18 mouse cellular contexts compared by ENCODE assay signal in the genomic region with DNA sequence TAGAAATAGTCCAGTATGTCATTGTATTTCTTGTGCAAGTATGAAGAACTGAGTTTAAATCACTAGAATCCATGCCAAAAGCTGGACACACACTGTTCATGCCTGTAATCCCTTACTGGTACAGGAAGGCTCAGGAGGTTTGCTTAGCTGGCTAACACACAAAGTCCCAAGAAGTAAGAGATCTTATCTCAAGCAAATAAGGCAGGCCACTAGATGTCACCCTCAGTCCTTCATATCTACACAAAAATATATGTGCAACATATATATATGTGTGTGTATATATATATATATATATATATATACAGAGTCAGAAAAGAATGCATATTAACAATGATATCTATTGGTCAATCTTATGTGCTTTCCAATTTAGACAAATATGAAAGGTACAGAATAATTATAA. TPM values are rescaled to one million over a fixed set of nuclear protein-coding genes. Genes with fewer than 3 reads are reported as not detected.
DNase-seq lines count a peak whose midpoint lies in the region; TF ChIP-seq lines count a peak whose summit lies in the region.
"Had no signal": no experiment of that assay in that cellular context is flagged by ENCODE, and none has a peak within 500 bp of the region (broad histone marks: within the 10 kb centered on the region; RNA-seq: fewer than 3 reads in every experiment).

No protein-coding gene starts in this region.

- no peak for TF ChIP-seq POLR2A in CH12.LX (IDR thresholded peaks at IDR 0.05; ENCODE audit: low read depth, low read length)
- TF ChIP-seq POLR2A in cerebellum, adult 2 months (IDR thresholded peaks at IDR 0.05; ENCODE audit: borderline replicate concordance, insufficient read depth, low read length): no peak

- no peak for DNase-seq in layer of hippocampus, adult 2 months (ENCODE audit: low spot score in 2 of 2)
- DNase-seq in layer of hippocampus, adult 9-11 months: no peak
- DNase-seq in CH12.LX (ENCODE audit: extremely low read depth) (peak; percentile 11), NIH3T3 (ENCODE audit: low read depth) (peak; percentile 2)
- peak; percentile 11 to 51 for DNase-seq in right cerebral cortex, adult 2 months (ENCODE audit: low spot score in 2 of 2)
- DNase-seq in cerebellum, adult 2 months: no peak
- DNase-seq in heart, postnatal 25 days (ENCODE audit: low spot score): no peak
- DNase-seq: cerebellum, adult 18-20 months; heart, adult 2 months; heart, postnatal 36 days; liver, embryonic 13.5 days; lung, postnatal 14 days had no signal

- H3K79me2 ChIP-seq in CH12.LX (replicated peaks; ENCODE audit: control insufficient read depth, extremely low read depth, insufficient read depth, poor library complexity, severe bottlenecking): no peaks in the 10 kb centered on the region

- H3K4me2 ChIP-seq in CH12.LX (ENCODE audit: insufficient read depth, low read depth, poor library complexity, severe bottlenecking): no peak overlapping the region
- H3K4me2 ChIP-seq: embryonic facial prominence, embryonic 15.5 days; intestine, embryonic 15.5 days; liver, embryonic 13.5 days had no signal

- no peak for TF ChIP-seq EP300 in CH12.LX (IDR thresholded peaks at IDR 0.05; ENCODE audit: low read length)

- no peak overlapping the region for H3K4me3 ChIP-seq in layer of hippocampus, adult 2 months
- no peak overlapping the region for H3K4me3 ChIP-seq in CH12.LX (replicated peaks in 1 of 3; ENCODE audit: low read depth in 2 of 3, low read length in 2 of 3, poor library complexity in 1 of 3)
- H3K4me3 ChIP-seq in cerebellum, adult 2 months (replicated peaks; ENCODE audit: insufficient read depth, low read depth, low read length): no peak overlapping the region
- H3K4me3 ChIP-seq: embryonic facial prominence, embryonic 15.5 days; heart, adult 2 months; intestine, embryonic 15.5 days; liver, embryonic 13.5 days had no signal

- H3K27me3 ChIP-seq in CH12.LX (replicated peaks): no peaks in the 10 kb centered on the region
- no peaks in the 10 kb centered on the region for H3K27me3 ChIP-seq in cerebellum, adult 2 months (ENCODE audit: control insufficient read depth, insufficient read depth, low read length)
- H3K27me3 ChIP-seq: embryonic facial prominence, embryonic 15.5 days; intestine, embryonic 15.5 days; liver, embryonic 13.5 days had no signal

- TF ChIP-seq CTCF in layer of hippocampus, adult 2 months (conservative IDR thresholded peaks at IDR 0.05): peak; percentile 66
- TF ChIP-seq CTCF in CH12.LX (conservative IDR thresholded peaks at IDR 0.05 in 1 of 2, IDR thresholded peaks at IDR 0.05 in 1 of 2; ENCODE audit: low read depth in 2 of 2, low read length in 2 of 2): 0 out of 4 replicates have a peak, but pooled peaks of 1 of the 2 experiments have one; percentile 1
- no peak for TF ChIP-seq CTCF in cerebellum, adult 2 months (IDR thresholded peaks at IDR 0.05; ENCODE audit: borderline replicate concordance, insufficient read depth, low read depth, low read length)

- H3K9me3 ChIP-seq in CH12.LX (replicated peaks; ENCODE audit: low read length): no peaks in the 10 kb centered on the region
- H3K9me3 ChIP-seq: embryonic facial prominence, embryonic 15.5 days; intestine, embryonic 15.5 days; liver, embryonic 13.5 days had no signal

- H3K36me3 ChIP-seq in CH12.LX (replicated peaks in 1 of 2; ENCODE audit: control insufficient read depth in 1 of 2, insufficient read depth in 1 of 2, low read length in 1 of 2): no peaks in the 10 kb centered on the region
- H3K36me3 ChIP-seq: embryonic facial prominence, embryonic 15.5 days; intestine, embryonic 15.5 days; liver, embryonic 13.5 days had no signal

- peak; percentile 24 for TF ChIP-seq RAD21 in CH12.LX (IDR thresholded peaks at IDR 0.05; ENCODE audit: low read depth, low read length)

- in situ Hi-C loops in CH12.LX (cut with MboI; ENCODE audit: low pct_ligation_motif_present, low pct_unique_long_range_greater_than_20kb, low sequenced_read_pairs): no loop called here

- dilution Hi-C loops in CH12.LX (cut with MboI; ENCODE audit: extremely low pct_ligation_motif_present, extremely low pct_unique_long_range_greater_than_20kb, low sequenced_read_pairs): no loop called here

- no peak overlapping the region for H3K27ac ChIP-seq in layer of hippocampus, adult 2 months
- no peak overlapping the region for H3K27ac ChIP-seq in CH12.LX (ENCODE audit: insufficient read depth, low read depth)
- no peak overlapping the region for H3K27ac ChIP-seq in cerebellum, adult 2 months (ENCODE audit: insufficient read depth, low read length)
- H3K27ac ChIP-seq: embryonic facial prominence, embryonic 15.5 days; heart, adult 2 months; intestine, embryonic 15.5 days; kidney, postnatal 0 days; liver, embryonic 13.5 days had no signal

- H3K9ac ChIP-seq in CH12.LX (ENCODE audit: insufficient read depth, low read depth): no peak overlapping the region
- H3K9ac ChIP-seq: embryonic facial prominence, embryonic 15.5 days; intestine, embryonic 15.5 days; liver, embryonic 13.5 days had no signal

- intact Hi-C loops in heart, postnatal 25 days (cut with DNase I): no loop called here

- no peaks in the 10 kb centered on the region for H3K4me1 ChIP-seq in CH12.LX (ENCODE audit: control insufficient read depth in 1 of 2, insufficient read depth in 2 of 2)
- H3K4me1 ChIP-seq in cerebellum, adult 2 months (ENCODE audit: control insufficient read depth, insufficient read depth, low read length): no peaks in the 10 kb centered on the region
- H3K4me1 ChIP-seq: embryonic facial prominence, embryonic 15.5 days; intestine, embryonic 15.5 days; liver, embryonic 13.5 days had no signal

TF ChIP-seq in CH12.LX, 34 proteins besides CTCF, POLR2A, EP300 and RAD21:
- TF ChIP-seq PAX5 (IDR thresholded peaks at IDR 0.05; ENCODE audit: low read length) (no peak), MAFK (IDR thresholded peaks at IDR 0.05; ENCODE audit: insufficient replicate concordance, low read length) (no peak), MEF2A (IDR thresholded peaks at IDR 0.05; ENCODE audit: borderline replicate concordance, low read depth, low read length) (no peak), ZKSCAN1 (IDR thresholded peaks at IDR 0.05; ENCODE audit: borderline replicate concordance, low read depth, low read length) (no peak), ETS1 (conservative IDR thresholded peaks at IDR 0.05; ENCODE audit: low read depth, low read length) (no peak), TBP (conservative IDR thresholded peaks at IDR 0.05; ENCODE audit: low read depth, low read length) (no peak), MAX (IDR thresholded peaks at IDR 0.05; ENCODE audit: low read length) (no peak), SMC3 (IDR thresholded peaks at IDR 0.05; ENCODE audit: low read depth, low read length) (no peak), RCOR1 (conservative IDR thresholded peaks at IDR 0.05; ENCODE audit: low read depth, low read length) (no peak), JUN (IDR thresholded peaks at IDR 0.05; ENCODE audit: insufficient read depth, low read depth, low read length) (no peak), ELF1 (IDR thresholded peaks at IDR 0.05; ENCODE audit: low read depth, low read length) (no peak)

RNA-seq across cellular contexts. Expression of a gene that starts 8.7 kb away (rescaled TPM):
- total RNA-seq in layer of hippocampus, adult 2 months (2021): not detected
- not detected in 2 replicates for total RNA-seq in CH12.LX (2012; rRNA removed)
- not detected in 2 replicates for total RNA-seq in CH12.LX (2014; rRNA removed)
- polyA plus RNA-seq in CH12.LX (2012; ENCODE audit: insufficient read length, low read depth): 0.08 TPM in 1 of 2 replicates, not detected in the other
- 0.52 and 0.57 TPM in 2 replicates for polyA plus RNA-seq in cerebellum, adult 2 months (2012; rRNA removed)
- total RNA-seq in heart, postnatal 25 days (2021): not detected
- total RNA-seq: heart, adult 2 months; heart, postnatal 36 days; layer of hippocampus, postnatal 25 days had no signal
- polyA plus RNA-seq: embryonic facial prominence, embryonic 15.5 days; heart, adult 2 months; intestine, embryonic 15.5 days; kidney, postnatal 0 days; liver, embryonic 13.5 days; stomach, embryonic 16.5 days had no signal

RNA-seq across cellular contexts. Expression of a gene that starts 20.6 kb away (rescaled TPM):
- not detected for total RNA-seq in layer of hippocampus, adult 2 months (2021)
- not detected in 2 replicates for total RNA-seq in CH12.LX (2012; rRNA removed)
- total RNA-seq in CH12.LX (2014; rRNA removed): not detected in 2 replicates
- not detected in 2 replicates for polyA plus RNA-seq in CH12.LX (2012; ENCODE audit: insufficient read length, low read depth)
- polyA plus RNA-seq in cerebellum, adult 2 months (2012; rRNA removed): 0.30 and 0.39 TPM in 2 replicates
- not detected for total RNA-seq in heart, postnatal 25 days (2021)
- total RNA-seq: heart, adult 2 months; heart, postnatal 36 days; layer of hippocampus, postnatal 25 days had no signal
- polyA plus RNA-seq: heart, adult 2 months; intestine, embryonic 15.5 days; kidney, postnatal 0 days; liver, embryonic 13.5 days; stomach, embryonic 16.5 days; urinary bladder, adult 2 months had no signal

RNA-seq across cellular contexts. Expression of a gene that starts 32.8 kb away (rescaled TPM):
- not detected for total RNA-seq in layer of hippocampus, adult 2 months (2021)
- total RNA-seq in CH12.LX (2012; rRNA removed) (not detected in 2 replicates), CH12.LX (2014; rRNA removed) (not detected in 2 replicates)
- polyA plus RNA-seq in CH12.LX (2012; ENCODE audit: insufficient read length, low read depth): not detected in 2 replicates
- 0.06 and 0.18 TPM in 2 replicates for polyA plus RNA-seq in cerebellum, adult 2 months (2012; rRNA removed)
- not detected for total RNA-seq in heart, postnatal 25 days (2021)
- total RNA-seq: heart, adult 2 months; heart, postnatal 36 days; layer of hippocampus, postnatal 25 days had no signal
- polyA plus RNA-seq: embryonic facial prominence, embryonic 15.5 days; heart, adult 2 months; intestine, embryonic 15.5 days; kidney, postnatal 0 days; liver, embryonic 13.5 days; stomach, embryonic 16.5 days had no signal

RNA-seq across cellular contexts. Expression of a gene that starts 38.6 kb away (rescaled TPM):
- total RNA-seq in layer of hippocampus, adult 2 months (2021): not detected
- total RNA-seq in CH12.LX (2012; rRNA removed) (not detected in 2 replicates), CH12.LX (2014; rRNA removed) (not detected in 2 replicates)
- polyA plus RNA-seq in CH12.LX (2012; ENCODE audit: insufficient read length, low read depth): not detected in 2 replicates
- polyA plus RNA-seq in cerebellum, adult 2 months (2012; rRNA removed): 0.05 TPM in 1 of 2 replicates, not detected in the other
- total RNA-seq in heart, postnatal 25 days (2021): not detected
- total RNA-seq: heart, adult 2 months; heart, postnatal 36 days; layer of hippocampus, postnatal 25 days had no signal
- polyA plus RNA-seq: heart, adult 2 months; intestine, embryonic 15.5 days; kidney, postnatal 0 days; liver, embryonic 13.5 days; stomach, embryonic 16.5 days; urinary bladder, adult 2 months had no signal

RNA-seq across cellular contexts. Expression of a gene that starts 49.2 kb away (rescaled TPM):
- not detected for total RNA-seq in layer of hippocampus, adult 2 months (2021)
- not detected in 2 replicates for total RNA-seq in CH12.LX (2012; rRNA removed)
- total RNA-seq in CH12.LX (2014; rRNA removed): not detected in 2 replicates
- not detected in 2 replicates for polyA plus RNA-seq in CH12.LX (2012; ENCODE audit: insufficient read length, low read depth)
- polyA plus RNA-seq in cerebellum, adult 2 months (2012; rRNA removed): not detected in 2 replicates
- not detected for total RNA-seq in heart, postnatal 25 days (2021)
- total RNA-seq: heart, adult 2 months; heart, postnatal 36 days; layer of hippocampus, postnatal 25 days had no signal
- polyA plus RNA-seq: embryonic facial prominence, embryonic 15.5 days; heart, adult 2 months; intestine, embryonic 15.5 days; kidney, postnatal 0 days; liver, embryonic 13.5 days; stomach, embryonic 16.5 days; urinary bladder, adult 2 months had no signal

Comparison
In these comparisons a context has a peak if more than half of its experiments do, and no peak if none do; other contexts are left out.
1. DNase-seq: peak in CH12.LX (single experiment), NIH3T3 (single experiment) and right cerebral cortex, adult 2 months (2 of 2); none in layer of hippocampus, adult 2 months (0 of 2), layer of hippocampus, adult 9-11 months (single experiment), cerebellum, adult 2 months (0 of 2) and heart, postnatal 25 days (single experiment).